Mouse (Mus musculus) testis, adult 10 weeks (tissue): ENCODE data around the gene Olfr1126. TPM values are rescaled to one million over a fixed set of nuclear protein-coding genes. Genes with fewer than 3 reads are reported as not detected.

Experiments used
- polyA plus RNA-seq: library from polyadenylated mRNA; stranded (reverse); fragments of 350-450 nt; fragmentation: Illumina TruSeq; extraction: RNeasy Lipid Tissue Mini Kit (QIAGEN cat#74804); gene quantifications from one replicate; pipeline ENCODE4 v1.2.3, GENCODE M21; 2014; ENCODE audit warnings: low read depth, low replicate concordance

Olfr1126 gene
- polyA plus RNA-seq: not detected

GRCm38 (mm10) chr2:87453662-87454061, at the start of gene Olfr1126:
Olfr1126 (plus strand) TSS chr2:87453962.

GRCm38 (mm10) chr2:87416335-87416734, 37.4 kb upstream of the Olfr1126 start, which contains the start of gene Olfr1123:
Olfr1123 (plus strand) TSS chr2:87416635.

GRCm38 (mm10) chr2:87429975-87430374, 23.8 kb upstream of the Olfr1126 start, which contains the start of gene Olfr1124:
Olfr1124 (plus strand) TSS chr2:87430275.

GRCm38 (mm10) chr2:87496993-87497392, 43.2 kb downstream of the Olfr1126 start, which contains the start of gene Pramel7:
Pramel7 (minus strand) TSS chr2:87497093.

GRCm38 (mm10) chr2:87506265-87506664, 52.5 kb downstream of the Olfr1126 start, which contains the start of gene Pramel6:
Pramel6 (plus strand) TSS chr2:87506565.

Other genes starting within 250 kb of the Olfr1126 start
- not detected for gene Olfr1113, start 245.0 kb upstream of the Olfr1126 start, polyA plus RNA-seq
- not detected for gene Olfr1115, start 205.9 kb upstream of the Olfr1126 start, polyA plus RNA-seq
- gene Olfr1116, start 186.4 kb upstream of the Olfr1126 start, polyA plus RNA-seq: not detected
- gene Olfr1118, start 146.4 kb upstream of the Olfr1126 start, polyA plus RNA-seq: not detected
- not detected for gene Olfr1120, start 99.1 kb upstream of the Olfr1126 start, polyA plus RNA-seq
- not detected for gene Olfr1121, start 84.1 kb upstream of the Olfr1126 start, polyA plus RNA-seq
- gene Olfr1122, start 68.1 kb upstream of the Olfr1126 start, polyA plus RNA-seq: not detected
- gene Olfr1123, start 37.3 kb upstream of the Olfr1126 start, polyA plus RNA-seq: not detected
- gene Olfr1124, start 23.7 kb upstream of the Olfr1126 start, polyA plus RNA-seq: 0.24 TPM
- 0.71 TPM for gene Pramel7, start 43.1 kb downstream of the Olfr1126 start, polyA plus RNA-seq
- not detected for gene Pramel6, start 52.6 kb downstream of the Olfr1126 start, polyA plus RNA-seq
- gene Olfr153, start 77.8 kb downstream of the Olfr1126 start, polyA plus RNA-seq: 0.39 TPM
- not detected for gene Olfr1128, start 91.6 kb downstream of the Olfr1126 start, polyA plus RNA-seq
- not detected for gene Olfr1129, start 119.9 kb downstream of the Olfr1126 start, polyA plus RNA-seq
- not detected for gene Olfr1130, start 152.2 kb downstream of the Olfr1126 start, polyA plus RNA-seq
- gene Olfr1131, start 173.1 kb downstream of the Olfr1126 start, polyA plus RNA-seq: not detected
- gene Olfr1132, start 183.6 kb downstream of the Olfr1126 start, polyA plus RNA-seq: not detected
- gene Olfr1133, start 193.4 kb downstream of the Olfr1126 start, polyA plus RNA-seq: not detected
- not detected for gene Olfr1134, start 204.5 kb downstream of the Olfr1126 start, polyA plus RNA-seq
- gene Olfr1135, start 219.7 kb downstream of the Olfr1126 start, polyA plus RNA-seq: not detected
- not detected for gene Olfr1136, start 240.0 kb downstream of the Olfr1126 start, polyA plus RNA-seq